Mouse (Mus musculus) ES-E14 (cell line): ENCODE measurements at regions not wholly inside any gene's neighbourhood (a gene's known extent, or its start where the extent isn't known, plus 50 kb on each side); places are given as distances from the start of the nearest gene placed in this dataset.

Source experiments
- CHD2 ChIP-seq: IDR thresholded peaks from 2 replicates; pipeline ENCODE4 v1.6.1; 2014; ENCODE audit warnings: mild to moderate bottlenecking, low read depth, low read length, inconsistent platforms
- HCFC1 ChIP-seq: IDR thresholded peaks from 2 replicates; pipeline ENCODE4 v1.6.1; 2012; ENCODE audit warnings: low read length, inconsistent platforms, borderline replicate concordance; ENCODE audit not compliant: insufficient read depth
- MAFK ChIP-seq: IDR thresholded peaks from 2 replicates; pipeline ENCODE4 v1.6.1; 2014; ENCODE audit warnings: mild to moderate bottlenecking, low read depth, low read length, inconsistent platforms; ENCODE audit not compliant: insufficient read depth
- ZNF384 ChIP-seq: IDR thresholded peaks from 2 replicates; pipeline ENCODE4 v1.6.1; 2012; ENCODE audit warnings: low read depth, low read length, inconsistent platforms

DNA sequence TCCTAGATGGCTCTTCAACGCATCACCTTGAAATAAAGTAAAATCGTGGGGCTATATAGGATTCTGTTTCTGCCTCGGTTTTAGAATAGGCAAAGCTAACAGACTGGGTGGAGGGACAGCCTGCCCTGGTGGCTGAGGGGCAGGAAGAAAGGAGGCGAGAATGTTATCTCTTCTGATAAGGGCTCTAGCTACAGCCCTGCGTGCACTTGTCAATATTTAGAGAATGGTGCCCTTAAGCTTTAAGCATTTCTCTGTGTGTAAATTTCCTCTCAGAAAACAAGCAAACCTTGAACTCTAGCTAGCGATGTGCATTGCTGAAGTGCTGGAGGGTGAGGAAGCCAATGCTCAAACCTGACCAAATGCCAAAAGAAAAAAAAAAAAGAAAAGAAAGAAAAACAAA lies 90.1 kb upstream of the Tbx3 start:
- TF ChIP-seq CHD2 (no peak), HCFC1 (no peak), MAFK (no peak), ZNF384 (no peak)
